Mouse (Mus musculus): Measurements from ENCODE around the gene Npepl1.

The Npepl1 gene

DNA sequence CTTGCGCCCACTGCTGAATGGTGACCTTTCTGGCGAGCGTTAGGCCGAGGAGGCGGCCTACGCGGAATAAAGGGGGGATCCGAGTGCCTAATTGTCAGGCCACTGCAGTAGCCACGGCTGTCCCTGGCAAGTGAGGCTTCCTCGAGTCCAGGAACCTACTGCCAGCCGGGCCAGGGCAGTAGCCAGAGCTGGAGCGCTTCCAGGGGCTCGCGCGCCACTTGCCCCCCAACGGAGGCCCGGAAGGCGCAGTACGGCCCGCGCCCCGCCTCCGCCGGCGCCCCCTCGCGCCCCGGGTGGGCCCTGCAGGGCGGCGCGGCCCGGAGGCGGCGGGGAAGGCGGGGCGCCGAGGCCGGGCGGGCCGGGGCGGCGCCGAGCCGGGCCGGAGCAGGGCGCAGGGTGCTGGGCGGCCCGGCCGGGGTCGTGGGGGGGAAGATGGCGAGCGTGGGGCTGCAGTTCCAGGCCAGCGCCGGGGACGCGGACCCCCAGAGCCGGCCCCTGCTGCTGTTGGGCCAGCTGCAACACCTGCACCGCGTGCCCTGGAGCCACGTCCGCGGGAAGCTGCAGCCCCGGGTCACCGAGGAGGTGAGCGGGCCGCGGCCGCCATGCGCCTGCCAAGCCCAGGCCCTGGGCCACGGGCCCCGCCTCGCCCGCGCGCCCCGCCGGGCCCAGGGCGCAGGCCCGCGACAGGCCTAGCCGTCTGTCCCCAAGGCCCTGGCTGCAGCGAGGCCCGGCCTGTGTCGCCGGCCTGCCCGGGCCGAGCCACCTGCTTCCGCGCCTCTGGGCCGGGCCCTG lies at the start of gene Npepl1:
Gene Npepl1 (plus strand): TSS at position 359 of the 792 bp plus-strand sequence.
- DNase-seq, result peak; percentile 81 to 82

DNA sequence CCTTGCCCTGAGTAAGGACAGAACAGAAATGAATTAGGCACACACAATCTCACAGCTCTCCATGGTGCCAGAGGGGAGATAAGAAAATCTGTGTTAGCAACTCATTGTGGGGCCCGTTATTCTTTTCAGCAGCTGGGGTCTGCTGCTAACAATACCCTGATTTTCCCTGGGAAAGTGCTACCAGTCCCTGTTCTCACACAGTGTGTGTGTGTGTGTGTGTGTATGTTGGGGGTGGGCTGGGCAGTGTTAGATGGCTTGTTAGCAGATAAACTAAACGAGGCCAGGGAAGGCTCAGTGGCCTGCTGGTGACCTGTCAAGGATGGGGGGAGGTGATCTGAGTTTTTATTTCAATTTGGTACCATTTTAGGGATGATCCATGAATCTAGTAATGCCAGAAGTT lies 48.9 kb upstream of the Npepl1 start:
- no peak for DNase-seq

DNA sequence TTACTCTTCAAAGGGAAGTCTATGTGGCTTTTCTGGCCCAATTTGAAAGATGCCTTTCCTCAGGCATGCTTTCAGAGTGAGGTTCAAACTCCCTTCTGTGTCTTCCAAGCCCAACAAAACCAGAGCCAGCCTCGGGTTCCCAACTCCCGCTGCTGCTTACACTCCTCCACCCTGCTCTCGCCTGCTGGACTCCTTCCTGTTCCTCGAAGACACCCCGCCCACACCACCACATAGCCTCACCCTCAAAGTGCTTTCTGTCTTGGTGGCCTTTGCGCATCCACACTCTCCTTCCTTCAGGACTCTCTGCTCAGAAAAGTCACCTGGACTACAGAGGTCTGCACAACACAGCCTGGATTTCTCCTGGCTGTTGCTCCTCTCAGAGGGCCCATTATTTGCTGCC lies 47.1 kb upstream of the Npepl1 start:
- no peak for DNase-seq

DNA sequence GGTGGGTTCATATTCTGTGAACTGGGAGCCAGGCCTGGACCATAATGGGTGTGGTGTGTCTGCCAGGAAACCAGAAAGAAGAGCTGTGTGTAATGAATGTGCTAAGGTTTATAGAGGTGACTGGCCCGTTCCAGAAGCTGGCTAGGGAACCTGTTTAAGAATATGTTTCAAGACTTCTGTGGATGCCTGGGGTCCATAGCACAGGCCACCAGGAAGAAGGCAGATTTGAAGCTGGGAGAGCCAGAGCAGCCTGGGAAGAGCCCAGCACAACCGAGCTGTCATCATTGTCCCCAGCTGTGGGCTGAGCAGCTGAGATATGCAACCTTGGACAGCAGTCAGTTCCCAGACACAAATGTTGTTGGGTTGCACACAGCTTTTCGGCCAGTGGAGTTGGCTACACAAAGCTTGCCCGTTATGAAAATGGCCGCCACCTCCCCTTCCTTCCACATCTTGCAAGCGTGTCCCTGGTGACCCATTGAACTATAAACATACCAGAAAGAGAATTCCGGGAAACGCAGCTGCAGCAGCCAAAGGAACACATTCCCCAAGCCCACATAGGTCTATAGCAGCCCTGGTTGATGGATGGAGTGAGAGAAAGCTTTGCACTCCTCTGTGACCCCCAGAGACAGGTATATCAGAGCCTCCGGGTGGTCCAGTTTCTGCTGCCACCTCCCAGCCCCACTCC lies 46.5 kb upstream of the Npepl1 start:
- no peak for DNase-seq

DNA sequence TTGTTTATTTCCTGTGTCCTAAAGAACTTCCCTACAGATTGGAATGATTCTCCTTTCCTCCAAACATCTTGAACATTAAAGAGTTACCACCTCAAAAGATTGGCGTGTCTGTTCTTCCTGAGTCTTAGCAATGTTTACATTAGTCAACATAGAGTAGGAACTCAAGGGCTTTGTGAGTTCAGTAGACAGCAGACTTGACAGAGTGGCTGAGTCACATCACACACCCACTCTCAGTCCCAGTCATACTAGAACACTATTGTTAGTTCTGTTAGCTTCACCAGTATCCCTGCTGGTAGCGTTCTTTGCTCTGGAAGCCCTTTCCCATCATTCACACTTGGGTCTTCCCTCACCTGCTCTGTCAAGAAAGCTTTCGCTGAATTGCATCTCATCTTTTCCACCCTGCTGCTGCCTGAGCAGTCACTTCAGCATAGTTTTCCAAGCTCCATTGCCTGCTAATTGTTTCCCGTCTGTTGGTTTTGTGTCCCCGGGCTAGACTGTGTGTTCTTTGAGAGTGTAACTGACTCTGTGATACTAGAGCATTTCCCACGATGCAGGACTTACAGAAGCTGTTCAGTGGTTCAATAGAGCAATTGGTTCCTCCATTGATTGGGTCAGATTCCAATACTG lies 42.2 kb upstream of the Npepl1 start:
- no peak for DNase-seq

DNA sequence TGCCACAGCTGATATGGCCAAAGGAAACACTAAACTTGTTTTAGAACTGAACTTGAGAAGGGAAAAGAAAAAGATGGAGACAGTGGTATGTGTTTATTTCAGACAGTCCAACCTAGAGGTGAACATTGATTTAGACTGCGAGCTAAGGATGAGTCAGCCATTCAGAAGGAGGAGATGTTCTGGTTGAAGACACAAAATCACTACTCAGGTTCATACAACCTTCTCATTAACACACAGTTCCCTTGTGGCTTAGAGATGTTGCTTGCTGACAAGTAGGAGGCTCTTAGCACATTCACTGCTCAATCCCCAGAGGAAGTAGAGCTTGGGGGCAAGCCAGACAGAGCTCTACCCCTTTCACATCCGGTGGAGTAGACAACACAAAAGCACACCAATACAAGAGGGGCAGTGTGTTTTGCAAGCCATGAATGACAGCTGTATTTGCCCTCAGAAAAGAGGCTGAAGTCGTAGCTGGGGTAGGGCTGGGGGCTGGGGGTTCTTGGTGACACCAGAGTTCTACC lies 40.6 kb upstream of the Npepl1 start:
- no peak for DNase-seq

DNA sequence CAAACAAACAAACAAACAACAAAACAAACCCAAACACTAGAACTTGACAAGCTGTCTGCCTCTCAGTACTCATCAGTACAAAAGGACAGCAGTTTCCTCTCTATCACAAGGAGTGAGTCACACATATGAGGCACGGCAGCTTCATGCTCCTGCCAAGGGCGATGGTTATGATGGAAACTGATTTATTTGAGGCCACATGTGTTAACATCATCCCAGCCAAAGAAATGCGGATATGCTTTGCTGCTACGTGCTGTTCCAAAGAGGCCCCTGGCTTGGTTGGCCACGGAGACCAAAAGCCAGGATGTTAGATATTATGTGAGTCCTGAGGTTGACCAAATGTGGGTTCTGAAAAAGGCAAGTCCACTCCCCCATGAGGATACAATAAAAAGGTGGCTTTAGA lies 38.7 kb upstream of the Npepl1 start:
- no peak for DNase-seq

DNA sequence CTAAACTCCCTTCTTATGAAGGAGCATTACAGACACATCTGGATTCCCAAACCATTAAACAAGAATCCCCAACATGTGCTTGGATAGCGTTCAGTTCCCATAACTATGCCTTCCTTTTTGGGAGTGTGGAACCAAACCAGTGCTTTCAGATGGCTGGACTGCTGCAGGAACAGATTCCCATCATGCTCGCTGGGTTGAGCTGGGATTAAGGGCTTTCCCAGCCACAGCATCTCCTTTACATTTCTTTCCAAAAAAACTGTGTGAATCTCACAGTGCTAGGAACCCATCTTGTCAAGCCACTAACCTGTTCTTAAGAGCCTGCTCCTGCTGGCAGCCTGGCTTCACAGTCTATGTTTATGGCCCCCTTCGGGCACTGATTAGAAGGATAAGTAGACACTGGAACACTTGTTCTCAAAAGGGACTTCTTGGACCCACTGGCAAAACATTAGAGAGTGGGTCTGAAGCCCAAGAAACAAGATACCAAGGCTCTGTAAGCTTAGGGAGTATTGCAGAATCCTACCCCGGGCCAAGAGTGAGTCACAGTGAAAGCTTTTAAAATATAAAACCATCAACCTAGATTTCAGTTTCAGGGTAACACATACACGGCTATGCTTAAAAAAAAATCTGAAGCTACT lies 36.9 kb upstream of the Npepl1 start:
- no peak for DNase-seq

DNA sequence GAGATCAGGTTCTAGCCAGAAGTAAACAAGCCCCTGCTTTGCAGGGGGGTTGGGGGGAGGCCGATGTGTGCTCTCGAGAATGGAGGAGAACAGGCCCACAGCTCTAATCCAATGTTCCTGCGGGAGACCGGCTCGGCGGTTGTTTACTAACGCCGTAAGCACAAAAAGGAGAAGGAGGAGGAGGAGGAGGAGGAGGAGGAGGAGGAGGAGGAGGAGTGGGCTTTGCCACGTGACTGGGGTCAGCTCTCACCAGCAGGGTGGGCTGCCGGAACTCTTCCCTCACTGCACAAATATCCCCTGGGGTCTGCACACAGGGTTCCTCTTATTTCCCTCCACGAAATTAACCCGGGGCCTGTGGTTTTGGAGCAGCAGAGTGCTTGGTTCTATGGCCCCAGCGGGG lies 35.5 kb upstream of the Npepl1 start:
- DNase-seq, result peak in 1 of 2 experiments; percentile 9

DNA sequence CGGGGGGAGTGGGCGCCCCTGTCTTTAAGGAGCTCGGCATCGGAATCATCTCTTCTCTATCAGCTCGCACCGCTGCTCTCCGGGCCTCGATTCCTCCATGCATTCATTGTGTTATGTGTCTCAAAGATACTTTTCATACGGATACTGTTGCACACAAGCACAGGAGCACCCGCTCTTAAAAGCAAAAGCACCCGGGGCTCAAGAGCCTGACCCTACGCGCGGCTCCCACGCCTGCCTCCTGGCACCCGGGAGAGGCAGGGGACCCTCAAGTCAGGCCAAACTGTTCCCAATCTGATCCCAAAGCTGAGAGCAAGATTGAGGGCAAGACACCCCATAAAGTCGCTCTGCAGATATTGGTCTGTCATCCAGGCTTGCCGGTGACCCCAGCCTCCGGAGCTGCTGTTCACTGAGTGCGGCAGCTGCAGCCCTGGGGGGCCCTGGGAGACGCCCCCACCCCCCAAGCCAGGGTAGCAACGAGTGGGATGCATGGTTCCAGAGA lies 35.0 kb upstream of the Npepl1 start:
- DNase-seq, result peak; percentile 35 to 46

DNA sequence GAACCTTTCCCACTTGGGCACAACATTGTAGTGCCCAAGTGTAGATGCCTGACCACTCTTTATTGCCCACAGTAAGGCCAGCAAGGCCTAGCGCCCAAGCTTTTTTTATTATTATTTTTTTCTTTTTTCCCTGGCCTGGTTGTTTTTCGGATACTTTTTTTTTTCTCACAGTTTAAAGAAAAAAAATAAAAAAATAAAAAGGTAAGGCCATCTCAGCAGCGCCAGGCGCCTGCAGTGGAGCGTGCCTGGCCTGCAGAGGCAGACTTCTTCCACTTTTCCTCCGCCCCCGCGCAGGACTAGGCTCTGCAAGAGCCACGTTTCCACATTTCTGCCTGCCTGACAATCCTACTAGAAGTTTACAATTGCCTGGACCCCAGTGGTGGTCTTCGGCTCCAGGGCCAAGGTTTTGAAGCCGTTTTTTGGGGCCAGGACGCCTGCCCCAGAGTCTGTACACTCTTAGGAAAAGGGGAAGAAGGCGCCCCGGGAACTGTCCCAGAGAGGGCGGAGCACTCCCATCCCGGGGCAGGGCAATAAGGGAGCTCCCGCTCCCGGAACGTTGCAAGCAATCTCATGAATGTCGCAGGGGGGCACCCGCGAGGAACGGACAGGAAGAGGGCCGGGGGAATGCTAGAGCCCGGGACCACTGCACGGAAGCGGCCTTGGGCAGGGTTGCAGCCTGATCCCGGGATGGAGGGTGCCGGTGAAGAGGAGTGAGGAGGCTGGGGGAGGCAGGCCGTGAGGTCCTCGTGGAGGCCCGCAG lies 34.3 kb upstream of the Npepl1 start, which contains the start of gene Stx16:
Gene Stx16 (plus strand): TSS at position 636 of the 760 bp plus-strand sequence.
- peak; percentile 94 to 96 for DNase-seq

DNA sequence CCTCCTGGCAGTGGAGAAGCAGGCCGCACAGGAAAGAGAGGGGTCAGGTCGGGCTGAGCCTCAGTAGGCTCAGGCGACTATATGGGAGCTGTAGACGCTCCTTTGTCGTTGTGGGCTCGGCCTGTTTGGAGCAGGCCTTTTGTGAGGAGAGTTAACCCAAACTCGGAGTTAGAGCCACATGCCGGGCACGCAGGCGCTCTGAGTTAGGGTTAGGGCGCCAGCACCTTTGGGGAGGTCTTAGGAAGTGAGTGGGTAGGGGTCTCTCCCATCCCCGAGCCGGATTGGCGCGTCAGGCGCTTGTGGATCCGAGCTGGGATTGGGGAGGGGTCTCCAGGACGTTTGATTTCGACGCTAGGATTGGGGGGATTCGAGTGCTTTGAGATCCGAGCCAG lies 33.7 kb upstream of the Npepl1 start:
- DNase-seq, result no peak

DNA sequence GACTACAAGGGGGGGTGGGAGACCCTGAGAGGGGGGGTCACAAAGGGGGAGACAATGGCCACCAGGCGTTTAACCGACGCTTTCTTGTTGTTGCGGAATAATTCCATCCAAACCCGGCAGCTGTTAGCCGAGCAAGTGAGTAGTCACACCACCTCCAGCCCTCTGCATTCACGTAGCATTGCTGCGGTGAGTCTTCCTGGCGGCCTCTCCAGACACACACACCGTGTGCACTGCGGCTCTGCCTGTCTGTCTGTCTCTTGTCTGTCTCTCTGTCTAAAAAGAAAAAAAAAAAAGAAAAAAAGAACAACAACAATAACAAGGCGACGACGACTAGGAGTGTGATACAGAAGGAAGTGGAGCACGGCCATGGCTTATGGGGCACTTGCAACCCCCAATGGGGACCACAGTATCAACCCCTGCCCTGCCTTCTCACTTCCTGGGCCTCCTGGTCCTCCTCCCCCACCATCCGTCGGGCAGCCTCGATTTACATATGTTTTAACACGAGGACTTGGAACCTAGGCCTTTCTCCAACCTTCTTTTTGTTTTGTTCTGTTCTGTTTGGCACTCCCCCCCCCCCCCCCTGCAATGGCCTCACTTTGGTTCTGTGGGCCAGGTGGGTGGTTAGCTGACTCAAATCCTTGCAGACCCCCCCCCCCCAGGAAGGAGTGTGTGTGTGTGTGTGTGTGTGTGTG lies 33.0 kb upstream of the Npepl1 start:
- peak; percentile 11 to 28 for DNase-seq

DNA sequence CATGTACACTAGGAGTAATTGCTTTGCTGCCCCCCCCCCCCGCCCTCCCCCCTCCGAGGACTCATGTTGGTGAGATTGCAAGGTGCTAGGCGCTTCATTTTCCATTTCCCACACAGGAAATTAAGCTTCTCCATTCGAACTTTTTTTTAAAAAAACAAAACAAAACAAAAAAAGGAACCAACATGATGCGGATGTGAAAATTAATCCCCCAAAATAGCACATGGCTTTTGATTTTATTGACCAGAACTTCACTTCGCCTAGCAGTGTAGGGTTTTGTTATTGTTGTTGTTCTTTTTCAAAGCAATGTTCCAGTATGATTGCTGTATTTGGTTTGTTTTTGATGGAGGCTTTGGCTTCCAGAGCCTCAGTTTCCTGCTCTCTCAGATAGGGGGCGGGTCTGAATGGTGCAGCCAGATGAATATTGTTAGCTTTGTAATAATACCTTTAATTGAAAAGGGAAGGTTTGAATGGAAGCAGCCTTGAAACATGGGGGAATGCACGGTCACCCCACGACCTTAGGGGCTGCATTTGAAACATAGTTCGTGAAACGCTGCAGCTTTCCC lies 32.3 kb upstream of the Npepl1 start:
- DNase-seq, result no peak

DNA sequence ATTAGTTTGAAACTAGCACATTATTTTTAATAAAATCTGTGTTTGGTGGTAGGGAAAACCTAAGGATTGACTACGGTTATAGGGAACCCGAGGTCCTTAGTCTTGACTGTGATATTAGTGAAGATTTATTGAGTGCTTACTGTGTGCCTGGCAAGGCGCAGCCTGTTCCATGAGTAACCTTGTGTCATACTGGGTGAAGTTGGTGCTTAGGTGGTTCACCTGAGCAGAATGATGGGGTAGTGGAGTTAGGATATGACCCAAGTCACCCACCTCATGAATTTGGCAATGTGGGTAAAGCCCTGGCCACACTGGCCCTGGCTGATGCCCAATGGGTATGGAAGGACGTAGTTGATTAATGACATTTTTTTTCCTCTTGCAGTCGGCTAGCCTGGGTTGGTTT lies 28.3 kb upstream of the Npepl1 start:
- DNase-seq, result no peak

DNA sequence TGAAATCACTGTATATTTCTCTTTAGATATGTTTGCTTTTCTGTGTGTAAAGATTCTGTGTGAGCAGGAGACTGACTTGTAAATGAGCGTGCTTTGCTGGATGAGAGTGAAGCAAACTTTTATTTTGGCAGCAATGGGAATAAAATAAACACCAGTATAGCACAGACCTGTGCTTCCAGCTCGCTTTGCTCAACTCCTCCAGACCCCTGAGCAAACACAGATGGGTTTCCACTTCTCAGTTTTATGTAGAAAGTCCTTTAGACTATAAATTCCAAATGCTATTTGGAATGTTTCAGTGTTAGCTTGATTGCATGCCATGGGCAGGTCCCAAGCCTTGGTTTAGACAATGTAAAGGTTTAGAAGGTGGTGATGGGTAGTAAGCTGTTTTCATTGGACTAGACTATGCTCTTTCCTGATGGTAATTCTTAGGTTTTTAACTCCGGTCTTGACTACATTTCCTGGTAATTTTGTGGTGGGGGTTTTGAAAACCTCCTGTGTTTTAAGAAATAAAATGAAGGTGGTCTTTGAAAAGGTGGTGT lies 27.7 kb upstream of the Npepl1 start:
- DNase-seq, result no peak

DNA sequence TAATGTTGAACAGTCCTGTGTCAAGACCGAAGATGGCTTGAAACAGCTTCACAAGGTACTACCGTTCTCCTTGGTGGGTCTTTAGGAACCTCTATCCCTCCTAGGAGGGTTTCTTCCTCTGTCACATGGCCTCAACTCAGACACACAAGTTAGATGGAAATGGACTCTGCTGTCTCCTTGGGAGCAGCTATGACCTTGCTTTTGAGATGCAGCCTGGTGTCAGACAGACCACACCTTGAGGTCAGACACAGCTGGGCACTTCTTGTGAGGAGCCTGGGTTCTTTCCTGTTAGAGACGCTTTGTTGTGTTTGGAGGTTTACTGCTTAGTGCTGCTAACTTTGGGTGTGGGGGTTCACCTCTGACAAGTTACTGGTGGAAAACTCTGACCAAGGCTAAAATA lies 15.1 kb upstream of the Npepl1 start:
- no peak for DNase-seq

DNA sequence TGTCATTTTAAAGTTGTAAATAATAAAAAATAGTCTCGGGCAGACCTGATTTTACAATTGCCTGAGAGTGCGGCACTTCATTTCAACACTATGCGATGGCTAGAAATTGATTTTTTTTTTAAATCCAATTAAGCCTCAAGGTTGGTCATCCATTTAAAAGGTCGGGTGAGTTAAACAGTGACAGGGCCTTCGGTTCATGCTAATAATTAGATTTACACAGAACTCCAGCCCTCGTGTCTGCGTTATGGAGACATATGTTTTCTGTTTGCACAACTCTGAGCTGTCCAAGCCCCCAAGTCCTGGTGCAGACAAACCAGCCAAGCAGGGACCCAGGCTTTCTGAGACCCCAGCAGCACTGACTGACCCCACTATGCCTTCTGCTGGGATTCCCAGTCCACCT lies 7.8 kb upstream of the Npepl1 start:
- DNase-seq, result no peak

DNA sequence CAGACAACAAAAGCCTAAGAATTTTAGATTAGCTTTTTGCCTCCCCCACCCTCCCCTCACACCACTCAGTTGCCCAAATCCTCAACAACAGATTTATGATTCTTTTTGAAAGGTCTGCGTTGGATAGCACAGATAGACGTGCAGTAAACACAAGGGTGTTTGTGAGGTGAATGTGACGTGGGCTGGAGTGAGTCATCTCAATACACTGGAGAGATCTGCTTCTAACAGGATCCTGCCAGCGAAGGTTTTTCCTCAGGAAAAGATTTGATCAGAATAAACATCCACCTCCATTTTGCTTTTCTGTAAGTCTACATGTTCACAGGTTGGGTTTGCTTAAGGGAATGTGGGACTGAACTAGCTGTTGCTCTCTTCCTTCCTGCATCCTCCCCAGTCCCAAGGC lies 6.6 kb upstream of the Npepl1 start:
- no peak for DNase-seq

DNA sequence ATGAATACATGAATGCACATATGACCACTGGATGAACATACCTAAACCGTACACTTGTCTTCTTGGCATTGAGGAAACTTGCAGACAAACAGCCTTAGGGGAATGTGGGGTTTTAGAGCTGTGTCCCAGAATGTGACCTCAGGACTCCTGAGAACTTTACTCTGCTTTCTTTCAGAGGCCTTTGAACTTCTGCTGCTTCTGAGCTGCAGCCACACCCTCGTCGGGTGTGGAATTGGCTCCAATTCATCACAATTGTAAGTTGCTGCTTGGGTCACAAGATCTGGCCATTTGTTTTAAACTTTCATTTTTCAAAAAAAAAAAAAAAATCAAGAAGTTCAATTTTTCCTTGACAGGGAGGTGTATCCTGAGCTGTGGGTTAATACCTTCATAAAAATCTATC lies 2.8 kb upstream of the Npepl1 start:
- DNase-seq, result no peak

Data from cerebellum, postnatal 25 days (tissue).